Mouse (Mus musculus): ENCODE measurements around the gene Syn3.

- TF ChIP-seq CTCF (IDR thresholded peaks at IDR 0.05; ENCODE audit: extremely low read depth, insufficient read depth, insufficient read length, insufficient replicate concordance) (no peak), POLR2A (IDR thresholded peaks at IDR 0.05; ENCODE audit: low read depth, low read length) (no peak)
These were observed 475.5 kb downstream of the Syn3 start for GRCm38 (mm10) chr10:86023149-86023548.
